Mouse (Mus musculus) embryonic facial prominence, embryonic 10.5 days (tissue): Measurements from ENCODE around the gene Gabbr2. TPM values are rescaled to one million over a fixed set of nuclear protein-coding genes. Genes with fewer than 3 reads are reported as not detected.

Experiments used
- DNase-seq: peaks from one replicate; pipeline ENCODE4 v3.0.0-alpha.2; 2017; ENCODE audit warnings: low spot score
- H3K27ac ChIP-seq: fragments of 300-500 bp; sonication (generic); replicated peaks from 2 replicates; pipeline ENCODE4 v1.5.1; 2016; ENCODE audit warnings: mild to moderate bottlenecking
- H3K27me3 ChIP-seq: fragments of 300-500 bp; sonication (generic); replicated peaks from 2 replicates; pipeline ENCODE4 v1.6.1; 2016; ENCODE audit warnings: low read depth, mild to moderate bottlenecking; ENCODE audit not compliant: poor library complexity, severe bottlenecking
- H3K36me3 ChIP-seq: fragments of 300-500 bp; sonication (generic); replicated peaks from 2 replicates; pipeline ENCODE4 v1.6.1; 2016; ENCODE audit warnings: mild to moderate bottlenecking, moderate library complexity
- H3K4me1 ChIP-seq: fragments of 300-500 bp; sonication (generic); 2 replicates; pipeline ENCODE4 v1.6.1; 2016
- H3K4me3 ChIP-seq: fragments of 300-500 bp; sonication (generic); 2 replicates; pipeline ENCODE4 v1.5.1; 2016; ENCODE audit warnings: mild to moderate bottlenecking, moderate library complexity
- H3K9me3 ChIP-seq: fragments of 300-500 bp; sonication (generic); 2 replicates; pipeline ENCODE4 v1.6.1; 2016; ENCODE audit warnings: mild to moderate bottlenecking
- WGBS: fragments of 180-500 bp; shearing (Covaris S2); methylation state at CpG from one replicate; pipeline ENCODE4 v1.1.7; 2016; 5-methylcytosine and 5-hydroxymethylcytosine counted together
- polyA plus RNA-seq: library from polyadenylated mRNA; unstranded; fragments of >200 nt; fragmentation: Nextera tagmentation; extraction: Ambion mirVana; gene quantifications from 2 replicates; pipeline ENCODE4 v1.2.1, GENCODE M21; 2016

Gene Gabbr2
- polyA plus RNA-seq, 1 experiment from 2014 or later, result 0.30 TPM

DNA sequence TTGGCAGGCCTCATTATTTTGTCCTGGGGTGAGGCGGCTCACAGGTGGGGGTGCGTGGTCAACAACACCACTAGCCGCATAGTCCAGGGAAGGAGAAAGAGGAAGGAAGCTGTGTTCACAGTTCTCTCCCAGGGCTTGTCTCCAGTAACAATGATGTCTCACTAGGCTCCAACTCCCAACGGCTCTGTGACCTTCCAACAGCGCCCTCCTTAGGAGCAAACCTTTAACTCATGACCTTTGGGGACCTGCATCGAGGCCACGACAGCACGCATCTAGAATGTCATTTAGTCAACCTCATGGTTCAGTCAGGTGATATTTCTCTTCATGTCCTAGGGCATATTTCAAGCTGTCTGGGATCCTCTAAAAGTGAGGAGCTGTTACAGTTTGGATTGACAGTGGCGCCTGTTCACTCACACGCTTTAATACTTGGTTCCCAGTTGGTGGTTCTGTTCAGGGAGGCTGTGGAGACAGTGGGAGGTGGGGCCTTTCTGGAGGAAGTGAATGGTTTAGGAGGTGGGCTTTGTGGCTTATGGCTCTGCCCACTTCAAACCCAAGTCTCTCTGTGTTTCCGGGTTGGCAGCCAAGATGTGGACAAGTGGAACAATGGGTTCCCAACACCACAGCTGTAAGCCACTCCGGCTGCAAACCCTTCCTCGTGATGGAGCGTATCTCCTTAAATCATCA is 200.3 kb downstream of the Gabbr2 start:
- Histone ChIP-seq H3K27ac (no peak overlapping the region), H3K36me3 (no peaks in the 10 kb centered on the region), H3K27me3 (no peaks in the 10 kb centered on the region), H3K4me1 (peaks cover 16% of the 10 kb centered on the region), H3K9me3 (no peaks in the 10 kb centered on the region), H3K4me3 (no peak overlapping the region)
- 80% methylated on average over 14 of the region's 14 CpGs for WGBS
- no peak for DNase-seq

DNA sequence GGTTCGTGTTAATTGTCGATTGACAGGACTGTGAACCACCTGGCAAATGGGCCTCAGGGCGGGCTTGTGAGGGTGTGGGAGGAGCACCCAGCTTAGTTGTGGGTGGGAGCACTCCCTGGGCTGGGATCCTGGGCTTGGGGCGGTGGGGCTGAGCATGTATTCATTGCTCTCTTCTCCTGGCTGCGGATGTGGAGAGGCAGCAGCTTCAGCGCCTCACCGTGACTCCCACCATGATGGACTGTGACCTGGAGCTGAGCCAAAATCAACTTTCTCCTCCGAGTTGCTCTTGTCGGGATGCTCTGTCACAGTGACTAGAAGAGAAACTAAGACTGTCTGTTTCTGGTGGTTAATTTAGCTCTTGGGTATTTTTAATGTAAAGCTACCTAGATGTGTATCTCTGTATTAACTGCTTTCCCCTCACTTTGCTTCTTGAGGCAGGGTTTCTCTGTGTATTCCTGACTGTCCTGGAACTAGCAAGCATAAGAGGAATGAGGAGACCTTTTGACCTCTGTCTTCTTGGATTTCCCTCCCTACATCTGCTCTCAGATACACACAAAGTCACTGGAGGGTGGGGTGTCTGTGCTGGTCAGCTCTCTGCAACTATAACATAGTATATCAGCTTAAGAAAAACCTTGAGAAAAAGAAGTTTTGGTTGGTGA is 200.9 kb downstream of the Gabbr2 start:
- H3K4me1 ChIP-seq, result peaks cover 16% of the 10 kb centered on the region
- H3K27me3 ChIP-seq, result no peaks in the 10 kb centered on the region
- 62% methylated on average over 9 of the region's 9 CpGs for WGBS
- DNase-seq, result peak; percentile 13
- no peak overlapping the region for H3K27ac ChIP-seq
- H3K36me3 ChIP-seq, result no peaks in the 10 kb centered on the region
- H3K4me3 ChIP-seq, result no peak overlapping the region
- H3K9me3 ChIP-seq, result no peaks in the 10 kb centered on the region

- 93% methylated on average over 14 of the region's 14 CpGs for WGBS
- DNase-seq, result no peak
- no peaks in the 10 kb centered on the region for H3K27me3 ChIP-seq
- H3K27ac ChIP-seq, result no peak overlapping the region
- H3K4me3 ChIP-seq, result no peak overlapping the region
- H3K9me3 ChIP-seq, result no peaks in the 10 kb centered on the region
- H3K36me3 ChIP-seq, result no peaks in the 10 kb centered on the region
- H3K4me1 ChIP-seq, result no peaks in the 10 kb centered on the region; the same call in 1 of the 2 replicates
Observed at GRCm38 (mm10) chr4:46784430-46785049, 207.1 kb downstream of the Gabbr2 start.

DNA sequence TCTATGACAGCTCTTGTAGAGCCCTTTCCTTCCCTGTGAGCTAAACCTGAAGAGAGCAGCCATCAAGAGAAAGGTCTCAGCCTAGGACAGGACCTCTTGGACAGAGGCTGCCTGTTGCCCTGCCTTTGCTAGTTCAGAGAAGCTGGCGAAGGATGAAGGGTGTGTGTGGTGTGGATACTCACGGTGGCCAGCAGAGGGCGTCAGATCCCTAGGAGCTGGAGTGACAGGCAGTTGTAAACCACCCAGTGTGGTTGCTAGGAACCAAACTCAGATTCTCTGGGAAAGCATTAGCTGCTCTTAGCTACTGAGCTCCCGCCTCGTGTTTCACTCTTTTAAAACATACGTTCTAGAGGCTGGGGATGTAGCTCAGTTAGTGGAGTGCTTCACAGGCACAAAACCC is 210.6 kb downstream of the Gabbr2 start:
- Histone ChIP-seq H3K4me3 (no peak overlapping the region), H3K4me1 (peaks cover 3% of the 10 kb centered on the region; the same call in 1 of the 2 replicates), H3K27ac (no peak overlapping the region), H3K9me3 (no peaks in the 10 kb centered on the region; the same call in 1 of the 2 replicates), H3K36me3 (no peaks in the 10 kb centered on the region), H3K27me3 (no peaks in the 10 kb centered on the region)
- peak; percentile 22 for DNase-seq
- 61% methylated on average over 6 of the region's 6 CpGs for WGBS

DNA sequence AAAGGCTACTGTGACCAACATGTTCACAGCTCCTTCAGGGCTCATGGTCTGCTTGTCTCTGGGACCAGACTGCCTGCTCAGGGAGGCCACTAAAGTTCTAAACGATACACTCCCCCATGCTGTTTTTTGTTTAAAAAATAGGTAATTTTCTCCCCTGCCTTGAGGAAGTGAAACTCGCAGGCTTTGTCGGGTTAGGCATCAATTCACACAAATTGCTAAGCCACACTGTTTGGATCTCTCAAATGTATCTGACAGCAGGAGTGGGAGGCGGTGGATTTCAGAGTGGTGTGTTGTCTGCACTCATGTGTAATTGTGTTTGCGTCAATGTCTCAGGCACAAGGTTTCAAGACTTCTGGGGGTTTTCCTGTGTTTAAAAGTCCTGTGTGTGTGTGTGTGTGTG is 215.7 kb downstream of the Gabbr2 start:
- no peaks in the 10 kb centered on the region; the same call in 1 of the 2 replicates for H3K9me3 ChIP-seq
- H3K4me3 ChIP-seq, result no peak overlapping the region
- H3K36me3 ChIP-seq, result no peaks in the 10 kb centered on the region
- H3K27me3 ChIP-seq, result no peaks in the 10 kb centered on the region
- no peak for DNase-seq
- no peak overlapping the region for H3K27ac ChIP-seq
- whole genome bisulfite sequencing, result 85% methylated on average over 5 of the region's 5 CpGs
- H3K4me1 ChIP-seq, result peaks cover 9% of the 10 kb centered on the region

DNA sequence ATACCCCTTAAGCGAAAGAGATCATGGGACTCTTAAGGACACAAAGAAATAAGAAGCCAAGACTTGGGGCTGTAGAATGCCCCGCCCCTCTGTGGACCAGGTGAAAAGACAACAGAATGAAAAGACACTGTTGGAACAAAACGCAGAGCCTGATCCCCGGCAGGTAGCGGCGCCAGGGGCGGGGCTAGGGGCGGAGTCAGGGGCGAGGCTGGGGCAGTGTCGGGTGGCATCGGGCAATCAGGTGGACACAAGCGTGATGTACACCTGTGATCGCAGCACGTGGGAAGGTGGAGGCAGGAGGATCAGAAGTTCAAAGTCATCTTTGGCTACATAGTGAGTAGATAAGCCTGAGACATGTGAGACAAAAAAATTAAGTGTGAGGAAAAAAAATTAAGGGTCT is 217.0 kb downstream of the Gabbr2 start:
- H3K4me1 ChIP-seq, result peaks cover 9% of the 10 kb centered on the region
- no peaks in the 10 kb centered on the region; the same call in 1 of the 2 replicates for H3K9me3 ChIP-seq
- no peak overlapping the region for H3K27ac ChIP-seq
- 18% methylated on average over 14 of the region's 14 CpGs for WGBS
- H3K4me3 ChIP-seq, result no peak overlapping the region
- DNase-seq, result peak; percentile 54
- H3K27me3 ChIP-seq, result no peaks in the 10 kb centered on the region
- H3K36me3 ChIP-seq, result no peaks in the 10 kb centered on the region

GRCm38 (mm10) chr4:46773243-46773642 is 218.4 kb downstream of the Gabbr2 start:
- 89% methylated on average over 3 of the region's 3 CpGs for WGBS
- no peak for DNase-seq
- H3K27ac ChIP-seq, result no peak overlapping the region
- H3K9me3 ChIP-seq, result no peaks in the 10 kb centered on the region; the same call in 1 of the 2 replicates
- H3K4me3 ChIP-seq, result no peak overlapping the region
- H3K4me1 ChIP-seq, result peaks cover 6% of the 10 kb centered on the region; the same call in 1 of the 2 replicates
- no peaks in the 10 kb centered on the region for H3K36me3 ChIP-seq
- no peaks in the 10 kb centered on the region for H3K27me3 ChIP-seq

- H3K36me3 ChIP-seq, result no peaks in the 10 kb centered on the region
- no peaks in the 10 kb centered on the region for H3K9me3 ChIP-seq
- no peak for DNase-seq
- peaks cover 6% of the 10 kb centered on the region; the same call in 1 of the 2 replicates for H3K4me1 ChIP-seq
- no peak overlapping the region for H3K27ac ChIP-seq
- WGBS, result 81% methylated on average over 2 of the region's 2 CpGs
- no peak overlapping the region for H3K4me3 ChIP-seq
- H3K27me3 ChIP-seq, result no peaks in the 10 kb centered on the region
Observed at GRCm38 (mm10) chr4:46772591-46772990, 219.1 kb downstream of the Gabbr2 start.

- no peaks in the 10 kb centered on the region for H3K9me3 ChIP-seq
- H3K27me3 ChIP-seq, result no peaks in the 10 kb centered on the region
- WGBS, result 88% methylated on average over 12 of the region's 12 CpGs
- H3K27ac ChIP-seq, result no peak overlapping the region
- no peak for DNase-seq
- H3K4me3 ChIP-seq, result no peak overlapping the region
- no peaks in the 10 kb centered on the region for H3K36me3 ChIP-seq
- H3K4me1 ChIP-seq, result peaks cover 6% of the 10 kb centered on the region; the same call in 1 of the 2 replicates
Observed at GRCm38 (mm10) chr4:46771116-46771515, 220.6 kb downstream of the Gabbr2 start.

GRCm38 (mm10) chr4:46770635-46771034 is 221.0 kb downstream of the Gabbr2 start:
- no peak overlapping the region for H3K4me3 ChIP-seq

GRCm38 (mm10) chr4:46770090-46770489 is 221.6 kb downstream of the Gabbr2 start:
- Histone ChIP-seq H3K27me3 (no peaks in the 10 kb centered on the region), H3K4me1 (peaks cover 6% of the 10 kb centered on the region; the same call in 1 of the 2 replicates), H3K27ac (no peak overlapping the region), H3K4me3 (no peak overlapping the region), H3K9me3 (no peaks in the 10 kb centered on the region), H3K36me3 (no peaks in the 10 kb centered on the region)
- WGBS, result 86% methylated on average over 8 of the region's 8 CpGs
- no peak for DNase-seq

More at GRCm38 (mm10) chr4:46770635-46771034, 221.0 kb downstream of the Gabbr2 start:
- Histone ChIP-seq H3K36me3 (no peaks in the 10 kb centered on the region), H3K27ac (no peak overlapping the region), H3K4me1 (peaks cover 6% of the 10 kb centered on the region; the same call in 1 of the 2 replicates), H3K27me3 (no peaks in the 10 kb centered on the region), H3K9me3 (no peaks in the 10 kb centered on the region)
- DNase-seq, result no peak
- 90% methylated on average over 2 of the region's 2 CpGs for WGBS

DNA sequence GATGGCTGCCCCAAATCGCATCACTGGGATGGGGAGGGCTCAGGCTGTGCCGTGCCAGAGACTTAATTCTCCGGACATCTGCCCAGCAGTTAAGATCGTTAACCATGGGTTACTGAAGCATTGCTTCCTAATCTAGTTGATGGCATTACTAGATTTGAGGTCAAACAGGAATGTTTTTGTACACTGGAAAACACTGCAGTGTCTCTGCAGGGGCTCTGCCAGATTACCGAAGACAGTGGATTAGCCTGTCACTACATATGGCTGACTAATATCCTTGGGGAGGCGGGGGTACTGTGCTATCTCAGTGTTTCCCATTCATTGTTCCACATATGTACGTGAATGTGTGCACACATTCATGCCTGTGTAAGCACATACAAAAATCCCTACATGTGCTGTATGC is 225.3 kb downstream of the Gabbr2 start:
- WGBS, result 80% methylated on average over 7 of the region's 7 CpGs
- Histone ChIP-seq H3K27ac (no peak overlapping the region), H3K27me3 (no peaks in the 10 kb centered on the region), H3K9me3 (no peaks in the 10 kb centered on the region), H3K4me1 (no peaks in the 10 kb centered on the region), H3K36me3 (no peaks in the 10 kb centered on the region), H3K4me3 (no peak overlapping the region)
- DNase-seq, result no peak
